Mouse (Mus musculus) heart, adult 2 months (tissue): ENCODE measurements around the gene Evl. TPM values are rescaled to one million over a fixed set of nuclear protein-coding genes. Genes with fewer than 3 reads are reported as not detected.
A peak's percentile ranks its signal among the peaks of the same experiment; 100 is the strongest.

ENCODE experiments used
- DNase-seq, 2 experiments: peaks; one replicate each; pipeline ENCODE4 v3.0.0; 2021
- H3K27ac ChIP-seq: fragments of 200-600 bp; 2 replicates; pipeline ENCODE4 v1.8.1; 2022
- H3K27me3 ChIP-seq: fragments of 200-500 bp; 2 replicates; pipeline ENCODE4 v1.6.1; 2012; ENCODE audit warnings: mild to moderate bottlenecking, low read length, inconsistent platforms, mixed read lengths; ENCODE audit not compliant: control insufficient read depth, insufficient read depth
- H3K36me3 ChIP-seq: fragments of 200-500 bp; 2 replicates; pipeline ENCODE4 v1.6.1; 2012; ENCODE audit warnings: low read length, inconsistent platforms; ENCODE audit not compliant: control insufficient read depth, insufficient read depth
- H3K4me1 ChIP-seq: fragments of 200-500 bp; 2 replicates; pipeline ENCODE4 v1.6.1; 2011; ENCODE audit warnings: low read length; ENCODE audit not compliant: control insufficient read depth, insufficient read depth
- H3K4me3 ChIP-seq: fragments of 200-600 bp; 2 replicates; pipeline ENCODE4 v1.8.1; 2022
- H3K79me2 ChIP-seq: fragments of 200-500 bp; replicated peaks from 2 replicates; pipeline ENCODE4 v1.6.1; 2012; ENCODE audit warnings: mild to moderate bottlenecking, inconsistent platforms, low read length, moderate library complexity, mixed read lengths; ENCODE audit not compliant: control insufficient read depth, insufficient read depth
- H3K9ac ChIP-seq: fragments of 200-500 bp; 2 replicates; pipeline ENCODE4 v1.6.1; 2012; ENCODE audit warnings: low read depth, mild to moderate bottlenecking, control low read depth, inconsistent platforms, low read length, mixed read lengths
- CTCF ChIP-seq: fragments of 200-600 bp; IDR thresholded peaks from 2 replicates; pipeline ENCODE4 v1.8.1; 2022; ENCODE audit warnings: antibody characterized with exemption, mild to moderate bottlenecking, moderate library complexity
- EP300 ChIP-seq: fragments of 200-500 bp; IDR thresholded peaks from 2 replicates; pipeline ENCODE4 v1.6.1; 2011; ENCODE audit warnings: low read depth, low read length, control low read depth; ENCODE audit not compliant: insufficient read depth
- POLR2A ChIP-seq: fragments of 200-500 bp; IDR thresholded peaks from 2 replicates; pipeline ENCODE4 v1.6.1; 2011; ENCODE audit warnings: mild to moderate bottlenecking, low read depth, low read length, control low read depth; ENCODE audit not compliant: insufficient read depth
- WGBS: fragments of 180-500 bp; shearing (Covaris S2); methylation state at CpG from one replicate; pipeline ENCODE4 v1.1.7; 2018; 5-methylcytosine and 5-hydroxymethylcytosine counted together
- intact Hi-C: fragments of 180-260 bp; cut with DNase I; formaldehyde crosslinking; loops from one replicate; pipeline ENCODE4 v1.15.1; 2025
- polyA plus RNA-seq: library from polyadenylated mRNA; depleted of rRNA; stranded (reverse); fragments of >200 nt; gene quantifications from 2 replicates; pipeline ENCODE4 v1.2.3, GENCODE M21; 2012
- total RNA-seq, 2 experiments: library from RNA; stranded (reverse); gene quantifications; 2 replicates each; pipeline ENCODE4 v1.2.3; 2021

The Evl gene
- total and polyA plus RNA-seq, 3 experiments, result 34.8 to 40.6 (median 36.4) TPM

DNA sequence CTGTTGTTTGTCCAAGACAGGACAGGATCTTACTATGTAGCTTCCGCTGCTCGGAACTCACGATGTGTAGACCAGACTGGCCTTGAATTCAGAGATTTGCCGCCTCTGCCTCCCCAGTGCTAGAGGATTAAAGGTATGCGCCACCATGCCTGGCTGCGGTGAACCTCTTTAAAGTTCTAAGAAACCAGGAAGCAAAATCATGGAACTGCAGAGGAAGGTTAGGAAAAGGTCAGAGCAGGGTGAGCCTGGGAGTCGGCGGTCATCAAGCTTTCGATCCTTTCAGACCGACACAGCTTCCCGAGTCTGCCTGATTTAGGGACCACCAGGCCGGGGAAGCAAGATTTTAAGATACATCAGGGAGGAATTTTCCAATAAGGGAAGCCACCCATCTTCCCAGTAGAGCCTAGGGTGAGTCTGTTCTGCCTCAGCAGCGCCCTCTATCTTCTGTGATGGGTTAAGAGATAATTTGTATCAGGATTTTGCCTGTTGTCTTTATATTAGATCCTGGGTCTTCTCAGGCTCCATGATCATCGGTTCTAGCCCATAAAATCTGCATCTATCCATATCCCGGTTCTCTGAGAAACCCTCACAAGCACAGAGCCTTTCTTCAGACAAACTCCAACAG lies 7.2 kb upstream of the Evl start:
- Histone ChIP-seq H3K27ac (no peak overlapping the region), H3K36me3 (no peaks in the 10 kb centered on the region), H3K9ac (no peak overlapping the region), H3K4me3 (no peak overlapping the region), H3K4me1 (peaks cover 3% of the 10 kb centered on the region), H3K79me2 (no peaks in the 10 kb centered on the region), H3K27me3 (no peaks in the 10 kb centered on the region)
- TF ChIP-seq EP300 (no peak), POLR2A (no peak), CTCF (peak; percentile 46)
- DNase-seq, result peak in 1 of 2 experiments; percentile 10
- WGBS, result 66% methylated on average over 15 of the region's 15 CpGs
- intact Hi-C loops, result no loop called here

DNA sequence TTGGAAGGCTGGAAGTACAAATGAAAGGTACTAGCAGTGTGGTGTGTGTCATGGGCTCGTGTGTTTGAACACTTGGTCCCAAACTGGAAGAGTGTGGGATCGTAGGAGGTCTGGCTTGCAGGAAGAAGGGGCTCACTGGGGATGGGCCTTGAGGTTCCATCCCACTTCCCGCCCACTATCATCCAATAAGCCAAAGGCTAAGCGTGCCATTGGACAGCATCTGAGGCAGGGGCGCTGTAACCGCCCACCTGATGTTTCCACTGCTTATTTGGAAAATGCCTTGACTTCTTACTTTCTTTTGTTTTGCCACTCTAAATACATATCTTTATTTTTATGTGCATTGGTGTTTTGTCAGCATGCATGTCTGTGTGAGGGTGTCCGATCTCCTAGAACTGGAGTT lies 2.8 kb upstream of the Evl start:
- H3K79me2 ChIP-seq, result 0 out of 2 replicates have a peak, but pooled peaks cover 2% of the 10 kb centered on the region
- no peak for DNase-seq
- WGBS, result 91% methylated on average over 7 of the region's 7 CpGs
- H3K4me1 ChIP-seq, result peaks cover 3% of the 10 kb centered on the region
- H3K27me3 ChIP-seq, result no peaks in the 10 kb centered on the region
- no peak overlapping the region for H3K27ac ChIP-seq
- TF ChIP-seq EP300 (no peak), CTCF (no peak), POLR2A (no peak)
- H3K4me3 ChIP-seq, result no peak overlapping the region
- no peaks in the 10 kb centered on the region for H3K36me3 ChIP-seq
- intact Hi-C loops, result loop anchor here (5.0 to 10.0 kb wide), 2 partner anchors 126 to 333 kb away; no protein-coding TSS in a partner anchor
- no peak overlapping the region for H3K9ac ChIP-seq

DNA sequence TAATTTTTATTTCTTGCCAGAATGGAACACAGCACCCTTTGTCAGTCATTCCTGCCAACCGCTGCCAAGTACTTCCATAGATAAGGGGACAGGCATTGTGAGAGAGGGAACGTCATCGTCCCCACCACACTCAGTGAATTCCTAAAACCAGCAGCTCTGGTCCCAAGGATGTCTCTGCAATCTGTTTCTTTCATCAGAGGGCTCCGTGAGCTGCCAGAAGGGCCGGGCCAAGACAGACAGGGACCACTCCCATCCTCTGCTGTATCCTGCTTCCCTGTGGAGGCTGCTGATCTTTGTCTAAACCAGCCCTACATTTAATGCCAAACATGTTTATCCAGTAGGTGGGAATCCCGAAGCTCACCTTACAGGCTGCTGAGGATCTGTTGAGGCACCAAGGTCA lies 1.4 kb upstream of the Evl start:
- Histone ChIP-seq H3K9ac (no peak overlapping the region), H3K4me3 (no peak overlapping the region), H3K27me3 (no peaks in the 10 kb centered on the region), H3K36me3 (no peaks in the 10 kb centered on the region; the same call in 1 of the 2 replicates), H3K4me1 (peaks cover 3% of the 10 kb centered on the region), H3K27ac (peak overlapping the region; percentile 34), H3K79me2 (0 out of 2 replicates have a peak, but pooled peaks cover 2% of the 10 kb centered on the region)
- peak; percentile 75; the same call in 1 of the 2 replicates for TF ChIP-seq EP300
- TF ChIP-seq POLR2A, result 0 out of 2 replicates have a peak, but pooled peaks have one; percentile 30
- no peak for TF ChIP-seq CTCF
- WGBS, result 20% methylated on average over 6 of the region's 6 CpGs
- intact Hi-C loops, result loop anchor here (5.0 to 10.0 kb wide), 2 partner anchors 124 to 332 kb away; no protein-coding TSS in a partner anchor
- peak; percentile 45 to 61 for DNase-seq

DNA sequence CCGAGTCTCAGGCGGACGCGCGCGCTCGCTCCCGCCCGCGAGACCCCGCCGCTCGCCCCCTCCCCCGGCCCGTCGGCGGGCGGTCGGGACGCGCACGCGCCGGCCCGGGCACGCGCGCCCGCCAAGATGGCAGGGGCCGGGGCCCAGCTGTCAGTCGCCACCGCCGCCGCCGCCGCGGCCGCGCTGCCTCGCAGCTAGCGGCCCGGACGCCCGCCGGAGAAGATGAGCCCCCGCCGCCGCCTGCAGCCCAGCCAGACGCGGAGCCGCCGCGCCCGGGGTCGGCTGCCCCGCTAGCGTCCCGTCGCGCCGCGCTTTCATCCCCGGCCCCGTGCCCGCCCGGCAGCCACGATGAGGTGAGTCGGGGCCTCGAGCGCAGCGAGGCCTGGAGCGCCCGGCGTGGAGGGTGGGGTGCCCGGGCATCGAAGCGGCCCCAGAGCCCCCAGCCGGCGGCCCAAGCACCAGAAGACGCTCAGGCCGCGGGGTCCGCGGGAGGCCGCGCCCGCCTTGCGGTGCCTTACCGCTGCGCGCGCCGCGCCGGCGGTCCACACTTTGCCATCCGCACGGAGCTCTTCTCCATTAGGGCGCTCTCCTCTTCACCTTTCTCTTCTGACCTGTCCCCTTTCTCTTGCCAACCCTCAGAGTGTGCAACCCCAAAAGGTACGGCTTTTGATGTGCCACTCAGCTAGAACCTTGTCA lies 489 bp downstream of the Evl start:
- peaks cover 3% of the 10 kb centered on the region for H3K4me1 ChIP-seq
- peak; percentile 67 for DNase-seq
- peak overlapping the region; percentile 87 for H3K4me3 ChIP-seq
- intact Hi-C loops, result loop anchor here (2.0 to 10.0 kb wide), 4 partner anchors 102 to 330 kb away; partner anchors contain the start of gene Eml1
- H3K36me3 ChIP-seq, result no peaks in the 10 kb centered on the region; the same call in 1 of the 2 replicates
- under 1% methylated on average over 95 of the region's 100 CpGs for WGBS
- 0 out of 2 replicates have a peak, but pooled peaks cover 2% of the 10 kb centered on the region for H3K79me2 ChIP-seq
- H3K27me3 ChIP-seq, result no peaks in the 10 kb centered on the region
- peak overlapping the region; percentile 96 for H3K9ac ChIP-seq
- H3K27ac ChIP-seq, result peak overlapping the region; percentile 75
- TF ChIP-seq POLR2A (no peak), EP300 (no peak), CTCF (peak; percentile 10; the same call in 1 of the 2 replicates)

DNA sequence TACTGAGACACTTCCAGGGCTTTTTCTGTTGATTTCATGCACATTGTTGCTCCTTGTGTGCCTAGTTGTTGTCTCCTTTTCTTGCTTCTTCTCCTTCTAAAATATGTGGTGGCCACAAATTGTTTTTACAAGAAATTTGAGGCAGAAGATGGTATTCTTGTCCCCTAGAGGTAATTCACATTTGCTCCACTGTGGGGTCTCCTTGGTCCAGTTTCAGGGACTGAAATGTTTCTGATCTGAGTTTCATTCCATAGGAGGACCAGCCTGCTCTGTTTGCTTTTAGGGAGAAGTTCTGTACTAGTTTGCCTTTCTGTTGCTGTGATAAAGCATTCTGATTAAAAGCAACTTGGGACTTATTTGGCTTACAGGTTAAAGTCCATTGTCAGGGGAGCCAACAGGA lies 3.7 kb downstream of the Evl start:
- H3K79me2 ChIP-seq, result 0 out of 2 replicates have a peak, but pooled peaks cover 4% of the 10 kb centered on the region
- intact Hi-C loops, result loop anchor here (5.0 to 10.0 kb wide), 2 partner anchors 186 to 327 kb away; partner anchors contain the start of gene Eml1
- H3K4me1 ChIP-seq, result no peaks in the 10 kb centered on the region; the same call in none of the 2 replicates
- no peak overlapping the region for H3K9ac ChIP-seq
- no peak overlapping the region for H3K27ac ChIP-seq
- no peaks in the 10 kb centered on the region for H3K27me3 ChIP-seq
- DNase-seq, result no peak
- TF ChIP-seq EP300 (no peak), POLR2A (no peak), CTCF (no peak)
- no peak overlapping the region for H3K4me3 ChIP-seq
- no peaks in the 10 kb centered on the region; the same call in 1 of the 2 replicates for H3K36me3 ChIP-seq
